Mouse (Mus musculus) heart, postnatal 10 days (tissue): ENCODE data around the gene Vmn1r7. TPM values are rescaled to one million over a fixed set of nuclear protein-coding genes. Genes with fewer than 3 reads are reported as not detected.
"Not testable (repeated sequence)": the region's sequence is repeated elsewhere in the genome, so short reads cannot be mapped to it uniquely, and the experiment has no call there.

Experiments used
- DNase-seq, 2 experiments: peaks; one replicate each; pipeline ENCODE4 v3.0.0; 2021
- intact Hi-C: fragments of 180-260 bp; cut with DNase I; formaldehyde crosslinking; loops from one replicate; pipeline ENCODE4 v1.15.1; 2025
- total RNA-seq, 2 experiments: library from RNA; stranded (reverse); gene quantifications; 2 replicates each; pipeline ENCODE4 v1.2.3; 2021

Vmn1r7 gene
- total RNA-seq = not detected

GRCm38 (mm10) chr6:57025224-57025623, at the start of gene Vmn1r7:
TSS of gene Vmn1r7 (minus strand) at chr6:57025324.
- intact Hi-C loops = not testable (repeated sequence)

GRCm38 (mm10) chr6:57066487-57066886, 41.4 kb upstream of the Vmn1r7 start, which contains the start of gene Vmn1r9:
TSS of gene Vmn1r9 (plus strand) at chr6:57066787.
- no peak for DNase-seq
- intact Hi-C loops = no loop called here

More at GRCm38 (mm10) chr6:57025224-57025623, at the start of gene Vmn1r7:
- not testable (repeated sequence) for DNase-seq

- DNase-seq = peak; percentile 10 to 23
- intact Hi-C loops = loop anchor here (5.0 kb wide), 1 partner anchor 256 kb away; no protein-coding TSS in a partner anchor
Measured at GRCm38 (mm10) chr6:57063730-57064129, 38.6 kb upstream of the Vmn1r7 start.

- intact Hi-C loops = no loop called here
- DNase-seq = no peak
Measured at GRCm38 (mm10) chr6:57034674-57035073, 9.6 kb upstream of the Vmn1r7 start.

- DNase-seq = no peak
- intact Hi-C loops = no loop called here
Measured at GRCm38 (mm10) chr6:57031984-57032383, 6.9 kb upstream of the Vmn1r7 start, which contains the start of gene Vmn1r8. TSS of gene Vmn1r8 (plus strand) at chr6:57032284.

- intact Hi-C loops = no loop called here
- DNase-seq = no peak
Measured at GRCm38 (mm10) chr6:56996943-56997342, 28.2 kb downstream of the Vmn1r7 start, which contains the start of gene Vmn1r6. TSS of gene Vmn1r6 (plus strand) at chr6:56997243.

Other genes with a start within 250 kb of the Vmn1r7 start
- gene Kbtbd2, start 227.5 kb downstream of the Vmn1r7 start, total RNA-seq = 10 to 100 TPM; 38.3 to 43.1 TPM
- 100 to 1,000 TPM; 132 to 136 TPM for gene Fkbp9, start 193.3 kb downstream of the Vmn1r7 start, total RNA-seq
- gene Nt5c3, start 101.4 kb downstream of the Vmn1r7 start, total RNA-seq = 10 to 100 TPM; 55.7 to 70.7 TPM
- under 1 TPM in 1 of 2 experiments, not detected in 1; 0.17 TPM for gene Vmn1r4, start 101.3 kb downstream of the Vmn1r7 start, total RNA-seq
- gene Vmn1r5, start 55.1 kb downstream of the Vmn1r7 start, total RNA-seq = not detected
- gene Vmn1r6, start 28.1 kb downstream of the Vmn1r7 start, total RNA-seq = not detected
- not detected for gene Vmn1r8, start 7.0 kb upstream of the Vmn1r7 start, total RNA-seq
- not detected for gene Vmn1r9, start 41.5 kb upstream of the Vmn1r7 start, total RNA-seq
- not detected for gene Vmn1r10, start 84.1 kb upstream of the Vmn1r7 start, total RNA-seq
- gene Vmn1r11, start 108.1 kb upstream of the Vmn1r7 start, total RNA-seq = not detected
- gene Vmn1r12, start 131.6 kb upstream of the Vmn1r7 start, total RNA-seq = not detected
- gene Vmn1r13, start 178.0 kb upstream of the Vmn1r7 start, total RNA-seq = not detected
- not detected for gene Vmn1r14, start 206.4 kb upstream of the Vmn1r7 start, total RNA-seq
- gene Vmn1r15, start 232.6 kb upstream of the Vmn1r7 start, total RNA-seq = not detected